Mouse (Mus musculus) hindbrain, embryonic 13.5 days (tissue): ENCODE data around the gene Tas2r138. TPM values are rescaled to one million over a fixed set of nuclear protein-coding genes. Genes with fewer than 3 reads are reported as not detected.
A peak's percentile ranks its signal among the peaks of the same experiment; 100 is the strongest.

ENCODE experiments used
- ATAC-seq: fragments of 200-750 bp; cut with Nextera tagmentation; 2 replicates; pipeline ENCODE4 v1.8.0; 2017; ENCODE audit warnings: moderate TSS enrichment; ENCODE audit not compliant: low FRiP score
- H3K27ac ChIP-seq: fragments of 300-500 bp; sonication (generic); 2 replicates; pipeline ENCODE4 v1.5.1; 2015; ENCODE audit warnings: inconsistent platforms, mild to moderate bottlenecking, moderate library complexity
- H3K27me3 ChIP-seq: fragments of 300-500 bp; sonication (generic); 2 replicates; pipeline ENCODE4 v1.6.1; 2015; ENCODE audit warnings: mild to moderate bottlenecking, inconsistent platforms
- H3K36me3 ChIP-seq: fragments of 300-500 bp; sonication (generic); 2 replicates; pipeline ENCODE4 v1.6.1; 2015; ENCODE audit warnings: mild to moderate bottlenecking, inconsistent platforms
- H3K4me1 ChIP-seq: fragments of 300-500 bp; sonication (generic); replicated peaks from 2 replicates; pipeline ENCODE4 v1.6.1; 2015; ENCODE audit warnings: inconsistent platforms
- H3K4me2 ChIP-seq: fragments of 300-500 bp; sonication (generic); 2 replicates; pipeline ENCODE4 v1.6.1; 2015; ENCODE audit warnings: inconsistent platforms, mild to moderate bottlenecking, moderate library complexity
- H3K4me3 ChIP-seq: fragments of 300-500 bp; sonication (generic); 2 replicates; pipeline ENCODE4 v1.5.1; 2015; ENCODE audit warnings: mild to moderate bottlenecking, inconsistent platforms
- H3K9ac ChIP-seq: fragments of 300-500 bp; sonication (generic); 2 replicates; pipeline ENCODE4 v1.6.1; 2015; ENCODE audit warnings: mild to moderate bottlenecking, inconsistent platforms
- H3K9me3 ChIP-seq: fragments of 300-500 bp; sonication (generic); 2 replicates; pipeline ENCODE4 v1.6.1; 2016; ENCODE audit warnings: inconsistent platforms
- WGBS: fragments of 180-500 bp; shearing (Covaris S2); methylation state at CpG from one replicate; pipeline ENCODE4 v1.1.7; 2015; 5-methylcytosine and 5-hydroxymethylcytosine counted together
- polyA plus RNA-seq: library from polyadenylated mRNA; unstranded; fragments of >200 nt; fragmentation: Nextera tagmentation; extraction: Ambion mirVana; gene quantifications from 2 replicates; pipeline ENCODE4 v1.2.1, GENCODE M21; 2015

Tas2r138 gene
- not detected in 2 replicates for polyA plus RNA-seq

GRCm38 (mm10) chr6:40613260-40613852 is at the start of gene Tas2r138:
Gene Tas2r138, minus strand, starts transcription at chr6:40613310.
- no peak within 1 kb of the TSS for H3K9ac ChIP-seq
- no peaks in the 10 kb centered on the region for H3K27me3 ChIP-seq
- no peak within 1 kb of the TSS for H3K4me3 ChIP-seq
- WGBS, result 91% methylated on average over 4 of the region's 4 CpGs
- H3K4me1 ChIP-seq, result no peaks in the 10 kb centered on the region
- H3K9me3 ChIP-seq, result no peaks in the 10 kb centered on the region
- no peaks in the 10 kb centered on the region for H3K36me3 ChIP-seq
- H3K27ac ChIP-seq, result no peak within 1 kb of the TSS
- H3K4me2 ChIP-seq, result no peak within 1 kb of the TSS
- no peak for ATAC-seq

DNA sequence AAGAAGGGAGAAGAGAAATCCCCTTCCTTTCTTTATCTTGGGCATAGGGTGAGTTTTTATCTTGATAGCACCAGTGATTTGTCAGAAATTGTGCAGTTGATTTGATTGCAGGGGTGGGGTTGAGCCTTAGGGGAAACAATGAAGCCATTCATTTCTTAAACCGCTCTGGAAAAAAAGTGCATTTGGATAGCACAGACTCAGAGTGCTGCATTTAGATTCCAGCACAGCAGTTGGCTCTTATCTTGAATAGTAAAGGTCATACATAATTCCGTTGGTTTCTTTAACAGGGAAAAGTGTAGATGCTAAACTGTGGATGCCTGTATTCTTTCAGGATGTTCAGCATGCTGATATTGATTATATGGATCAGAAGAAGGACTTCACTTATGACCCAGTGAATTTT is 47.8 kb upstream of the Tas2r138 start:
- H3K4me1 ChIP-seq, result no peaks in the 10 kb centered on the region
- no peak overlapping the region for H3K4me3 ChIP-seq
- 9% methylated on average over 2 of the region's 2 CpGs for WGBS
- no peaks in the 10 kb centered on the region for H3K27me3 ChIP-seq
- no peak overlapping the region for H3K4me2 ChIP-seq
- H3K36me3 ChIP-seq, result no peaks in the 10 kb centered on the region
- no peaks in the 10 kb centered on the region for H3K9me3 ChIP-seq
- no peak overlapping the region for H3K27ac ChIP-seq
- no peak for ATAC-seq
- no peak overlapping the region for H3K9ac ChIP-seq

- no peaks in the 10 kb centered on the region for H3K9me3 ChIP-seq
- H3K27me3 ChIP-seq, result no peaks in the 10 kb centered on the region
- H3K36me3 ChIP-seq, result no peaks in the 10 kb centered on the region
- no peak overlapping the region for H3K27ac ChIP-seq
- 86% methylated on average over 1 of the region's 1 CpGs for WGBS
- H3K9ac ChIP-seq, result no peak overlapping the region
- no peak overlapping the region for H3K4me2 ChIP-seq
- ATAC-seq, result no peak
- H3K4me3 ChIP-seq, result no peak overlapping the region
- H3K4me1 ChIP-seq, result no peaks in the 10 kb centered on the region
Measured at GRCm38 (mm10) chr6:40650953-40651352, 37.8 kb upstream of the Tas2r138 start.

- no peak overlapping the region for H3K27ac ChIP-seq
- no peak for ATAC-seq
- no peaks in the 10 kb centered on the region for H3K27me3 ChIP-seq
- H3K4me1 ChIP-seq, result no peaks in the 10 kb centered on the region
- 85% methylated on average over 8 of the region's 8 CpGs for WGBS
- H3K4me3 ChIP-seq, result no peak overlapping the region
- no peaks in the 10 kb centered on the region for H3K36me3 ChIP-seq
- no peak overlapping the region for H3K9ac ChIP-seq
- H3K9me3 ChIP-seq, result no peaks in the 10 kb centered on the region
- H3K4me2 ChIP-seq, result no peak overlapping the region
Measured at GRCm38 (mm10) chr6:40645701-40646100, 32.6 kb upstream of the Tas2r138 start.

DNA sequence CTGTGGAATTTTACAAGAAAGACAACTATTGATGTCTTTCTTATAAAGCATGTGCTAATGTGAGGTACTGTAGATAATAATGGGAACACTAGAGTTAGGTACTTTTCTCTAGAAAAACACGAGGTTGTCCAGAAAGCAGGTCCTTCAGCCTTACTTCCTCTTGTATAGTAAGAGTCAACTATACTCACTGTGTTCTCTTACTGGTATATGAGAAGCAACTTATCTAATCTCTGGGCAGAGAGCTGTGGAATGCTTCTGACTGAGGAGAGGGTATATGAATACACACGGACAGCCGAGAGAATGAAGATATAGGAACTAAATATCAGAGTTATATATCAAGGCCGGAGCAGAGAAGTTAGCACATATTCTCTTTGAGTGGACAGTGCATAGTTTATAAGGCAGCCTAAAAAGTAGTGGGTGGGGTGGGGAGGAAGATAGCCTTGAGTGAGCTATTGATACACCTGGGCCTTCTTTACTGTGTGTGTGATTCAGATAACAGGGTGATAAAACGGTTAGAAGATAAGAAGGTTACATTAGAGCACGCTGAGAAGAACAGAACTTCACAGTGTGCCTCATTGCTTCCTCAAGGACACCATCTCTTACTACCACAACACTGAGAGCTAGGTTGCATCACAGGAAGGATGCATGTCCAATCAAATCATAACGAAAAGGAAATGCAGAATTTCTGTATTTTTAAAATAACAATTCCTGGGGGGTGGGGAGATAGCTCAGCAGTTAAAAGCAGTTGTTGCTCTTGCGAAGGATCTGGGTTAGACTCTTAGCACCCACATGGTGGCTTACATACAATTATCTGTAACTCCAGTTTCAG is 27.8 kb upstream of the Tas2r138 start:
- Histone ChIP-seq H3K4me1 (no peaks in the 10 kb centered on the region), H3K4me3 (no peak overlapping the region), H3K27ac (no peak overlapping the region), H3K36me3 (no peaks in the 10 kb centered on the region), H3K4me2 (no peak overlapping the region), H3K27me3 (no peaks in the 10 kb centered on the region), H3K9me3 (no peaks in the 10 kb centered on the region), H3K9ac (no peak overlapping the region)
- ATAC-seq, result no peak
- WGBS, result 92% methylated on average over 8 of the region's 8 CpGs

- H3K4me3 ChIP-seq, result no peak overlapping the region
- no peak overlapping the region for H3K9ac ChIP-seq
- no peaks in the 10 kb centered on the region for H3K9me3 ChIP-seq
- ATAC-seq, result no peak
- H3K4me2 ChIP-seq, result no peak overlapping the region
- 98% methylated on average over 5 of the region's 5 CpGs for WGBS
- H3K27me3 ChIP-seq, result no peaks in the 10 kb centered on the region
- no peaks in the 10 kb centered on the region for H3K36me3 ChIP-seq
- 0 out of 2 replicates have a peak, but pooled peaks cover 4% of the 10 kb centered on the region for H3K4me1 ChIP-seq
- H3K27ac ChIP-seq, result no peak overlapping the region
Measured at GRCm38 (mm10) chr6:40637755-40638154, 24.6 kb upstream of the Tas2r138 start.

DNA sequence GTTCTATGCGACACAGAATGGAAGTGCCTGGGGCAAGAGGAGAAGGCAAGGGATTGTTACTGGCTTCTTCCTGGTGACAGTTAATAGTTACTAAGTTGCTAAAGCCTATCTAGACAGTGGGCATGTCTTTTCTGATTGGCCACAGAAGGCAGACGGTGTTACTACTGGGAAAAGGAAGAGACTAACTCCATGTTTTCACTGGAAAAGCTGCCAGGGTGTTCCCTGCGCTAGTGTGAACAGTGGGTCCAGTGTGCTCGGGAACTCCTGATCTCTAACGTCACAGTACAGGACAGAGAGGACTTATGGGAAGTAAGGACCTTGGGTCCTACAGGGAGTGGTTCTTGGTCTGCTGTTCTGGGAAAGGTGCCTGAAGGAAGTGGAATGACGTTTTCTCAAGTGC is 22.4 kb upstream of the Tas2r138 start:
- no peak for ATAC-seq
- Histone ChIP-seq H3K36me3 (no peaks in the 10 kb centered on the region), H3K27ac (no peak overlapping the region), H3K4me2 (no peak overlapping the region), H3K27me3 (no peaks in the 10 kb centered on the region), H3K9me3 (no peaks in the 10 kb centered on the region), H3K9ac (no peak overlapping the region), H3K4me1 (0 out of 2 replicates have a peak, but pooled peaks cover 4% of the 10 kb centered on the region), H3K4me3 (no peak overlapping the region)
- WGBS, result 86% methylated on average over 6 of the region's 6 CpGs

- no peaks in the 10 kb centered on the region for H3K9me3 ChIP-seq
- H3K9ac ChIP-seq, result no peak overlapping the region
- WGBS, result 33% methylated on average over 1 of the region's 1 CpGs
- H3K36me3 ChIP-seq, result no peaks in the 10 kb centered on the region
- H3K4me1 ChIP-seq, result 0 out of 2 replicates have a peak, but pooled peaks cover 4% of the 10 kb centered on the region
- no peak overlapping the region for H3K4me3 ChIP-seq
- no peak for ATAC-seq
- H3K27ac ChIP-seq, result no peak overlapping the region
- H3K4me2 ChIP-seq, result no peak overlapping the region
- no peaks in the 10 kb centered on the region for H3K27me3 ChIP-seq
Measured at GRCm38 (mm10) chr6:40634640-40635071, 21.5 kb upstream of the Tas2r138 start.

- Histone ChIP-seq H3K4me1 (no peaks in the 10 kb centered on the region), H3K27ac (no peak within 1 kb of the TSS), H3K9ac (no peak within 1 kb of the TSS), H3K4me3 (no peak within 1 kb of the TSS), H3K4me2 (no peak within 1 kb of the TSS), H3K27me3 (no peaks in the 10 kb centered on the region), H3K36me3 (no peaks in the 10 kb centered on the region), H3K9me3 (no peaks in the 10 kb centered on the region)
- ATAC-seq, result no peak
- 87% methylated on average over 8 of the region's 8 CpGs for WGBS
Measured at GRCm38 (mm10) chr6:40628406-40629000, 15.4 kb upstream of the Tas2r138 start, which contains the start of gene Mgam. Gene Mgam, plus strand, starts transcription at chr6:40628831.

GRCm38 (mm10) chr6:40626111-40626510 is 13.0 kb upstream of the Tas2r138 start:
- no peak overlapping the region for H3K4me3 ChIP-seq
- WGBS, result 70% methylated on average over 1 of the region's 1 CpGs
- ATAC-seq, result no peak
- H3K36me3 ChIP-seq, result no peaks in the 10 kb centered on the region
- H3K9ac ChIP-seq, result no peak overlapping the region
- H3K4me1 ChIP-seq, result no peaks in the 10 kb centered on the region
- no peak overlapping the region for H3K4me2 ChIP-seq
- no peaks in the 10 kb centered on the region for H3K27me3 ChIP-seq
- no peak overlapping the region for H3K27ac ChIP-seq
- H3K9me3 ChIP-seq, result no peaks in the 10 kb centered on the region

- H3K9me3 ChIP-seq, result no peaks in the 10 kb centered on the region
- H3K36me3 ChIP-seq, result no peaks in the 10 kb centered on the region
- no peak overlapping the region for H3K27ac ChIP-seq
- no peak overlapping the region for H3K9ac ChIP-seq
- 16% methylated on average over 2 of the region's 2 CpGs for WGBS
- H3K4me3 ChIP-seq, result no peak overlapping the region
- no peaks in the 10 kb centered on the region for H3K27me3 ChIP-seq
- no peak overlapping the region for H3K4me2 ChIP-seq
- no peaks in the 10 kb centered on the region for H3K4me1 ChIP-seq
- ATAC-seq, result 0 out of 2 replicates have a peak, but pooled peaks have one; percentile 54
Measured at GRCm38 (mm10) chr6:40617965-40618364, 4.9 kb upstream of the Tas2r138 start.

DNA sequence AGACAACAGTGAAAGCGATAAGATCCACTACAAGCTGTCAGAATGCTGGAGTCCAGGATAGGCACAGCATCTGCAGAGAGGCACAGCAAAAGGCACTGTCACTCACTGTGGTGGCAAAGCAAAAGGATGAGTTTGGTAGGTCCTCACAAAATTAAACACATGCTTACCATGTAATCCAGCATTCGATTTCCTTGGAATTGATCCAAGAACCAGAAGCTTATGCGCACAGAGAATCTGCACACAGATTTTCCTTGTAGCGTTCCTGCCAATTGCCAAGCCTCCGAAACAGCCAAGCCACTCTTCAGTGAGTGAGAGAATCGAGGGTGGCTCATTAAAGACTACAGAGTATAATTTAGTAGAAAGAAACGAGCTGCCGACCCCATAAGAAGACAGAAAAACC is 2.9 kb downstream of the Tas2r138 start:
- no peak for ATAC-seq
- H3K4me1 ChIP-seq, result no peaks in the 10 kb centered on the region
- no peak overlapping the region for H3K4me3 ChIP-seq
- no peak overlapping the region for H3K27ac ChIP-seq
- 76% methylated on average over 8 of the region's 8 CpGs for WGBS
- no peak overlapping the region for H3K4me2 ChIP-seq
- H3K27me3 ChIP-seq, result no peaks in the 10 kb centered on the region
- H3K9ac ChIP-seq, result no peak overlapping the region
- H3K9me3 ChIP-seq, result no peaks in the 10 kb centered on the region
- no peaks in the 10 kb centered on the region for H3K36me3 ChIP-seq
